Mouse (Mus musculus) ovary, postnatal 14 days (tissue): ENCODE measurements at regions not wholly inside any gene's neighbourhood (a gene's known extent, or its start where the extent isn't known, plus 50 kb on each side); places are given as distances from the start of the nearest gene placed in this dataset.
"Not testable (repeated sequence)": the region's sequence is repeated elsewhere in the genome, so short reads cannot be mapped to it uniquely, and the experiment has no call there.

Experiments used
- DNase-seq: peaks from one replicate; pipeline ENCODE4 v3.0.0; 2022; ENCODE audit warnings: low spot score

DNA sequence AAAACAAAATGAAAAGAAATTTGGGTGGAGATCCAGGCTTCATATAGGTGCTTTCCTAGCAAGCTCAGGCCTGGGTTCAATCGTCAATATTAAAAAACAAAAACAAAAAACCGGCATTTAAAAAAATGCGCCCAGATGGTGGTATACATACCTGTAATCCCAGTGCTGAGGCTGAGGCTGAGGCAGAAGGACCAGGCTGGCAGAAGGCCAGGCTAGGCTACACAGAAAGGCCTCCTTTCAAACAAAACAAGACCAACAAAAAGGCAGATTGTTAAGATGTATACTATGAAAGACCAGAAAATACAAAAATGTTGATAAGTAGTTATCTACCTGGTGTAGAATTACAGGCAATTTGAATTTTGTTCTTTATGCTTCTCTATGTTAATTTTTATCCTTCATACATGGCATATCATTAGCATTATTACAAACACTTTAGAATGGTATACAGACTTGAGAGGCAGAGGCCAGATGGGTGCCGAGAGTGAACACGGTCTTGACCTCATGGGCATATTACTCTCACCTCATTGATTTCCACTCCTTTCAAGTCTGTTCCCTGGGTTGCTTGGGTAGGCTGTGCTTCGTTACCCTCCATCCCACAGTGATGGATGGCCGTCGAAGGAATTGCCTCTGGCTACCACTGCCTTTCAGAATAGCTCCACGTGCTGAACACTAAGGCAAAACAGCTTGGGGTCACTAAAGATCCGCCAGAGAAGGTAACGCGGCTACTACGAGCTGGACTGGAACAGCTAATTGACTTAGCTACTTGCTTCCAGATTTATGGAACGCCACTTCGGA lies 339.6 kb upstream of the Gm6657 start:
- no peak for DNase-seq

DNA sequence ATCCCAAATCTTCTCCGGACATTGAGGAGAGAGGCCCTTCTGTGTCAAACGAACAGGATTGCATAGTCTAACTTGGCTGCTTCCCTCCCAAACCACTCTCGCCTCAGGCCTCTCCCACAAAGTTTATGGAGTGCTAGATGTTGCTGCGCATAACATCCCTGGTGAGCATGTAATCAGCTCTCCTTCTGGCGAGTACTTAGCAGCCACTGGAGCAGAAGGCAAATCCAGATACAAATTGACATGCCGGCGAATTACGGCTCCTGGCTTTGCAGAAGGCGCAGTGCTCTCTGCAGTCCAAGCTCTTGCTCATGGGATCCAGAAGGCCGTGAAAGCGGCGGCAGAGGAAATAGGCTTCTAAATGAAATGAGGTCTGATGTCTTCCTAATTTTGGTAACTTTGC lies 338.2 kb upstream of the Gm6657 start:
- no peak for DNase-seq

DNA sequence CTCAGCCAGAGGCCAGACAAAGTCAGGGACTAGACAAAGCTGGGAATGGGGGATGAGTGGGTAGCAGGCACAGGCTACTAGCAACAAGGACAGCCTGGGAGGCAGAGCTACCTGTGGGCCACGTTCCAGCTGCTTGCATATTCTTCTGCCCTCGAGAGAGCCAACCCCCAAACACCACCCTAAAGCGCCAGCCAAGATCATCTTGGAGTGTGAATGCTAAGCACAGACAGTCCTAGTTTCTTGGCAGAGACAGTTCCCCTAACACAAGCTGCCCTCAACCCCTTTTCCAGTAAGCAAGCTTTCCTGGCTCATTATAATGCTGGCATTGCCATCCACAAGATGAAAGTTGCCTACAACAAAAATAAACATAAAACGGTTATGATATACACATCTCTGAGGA lies 336.8 kb upstream of the Gm6657 start:
- no peak for DNase-seq

DNA sequence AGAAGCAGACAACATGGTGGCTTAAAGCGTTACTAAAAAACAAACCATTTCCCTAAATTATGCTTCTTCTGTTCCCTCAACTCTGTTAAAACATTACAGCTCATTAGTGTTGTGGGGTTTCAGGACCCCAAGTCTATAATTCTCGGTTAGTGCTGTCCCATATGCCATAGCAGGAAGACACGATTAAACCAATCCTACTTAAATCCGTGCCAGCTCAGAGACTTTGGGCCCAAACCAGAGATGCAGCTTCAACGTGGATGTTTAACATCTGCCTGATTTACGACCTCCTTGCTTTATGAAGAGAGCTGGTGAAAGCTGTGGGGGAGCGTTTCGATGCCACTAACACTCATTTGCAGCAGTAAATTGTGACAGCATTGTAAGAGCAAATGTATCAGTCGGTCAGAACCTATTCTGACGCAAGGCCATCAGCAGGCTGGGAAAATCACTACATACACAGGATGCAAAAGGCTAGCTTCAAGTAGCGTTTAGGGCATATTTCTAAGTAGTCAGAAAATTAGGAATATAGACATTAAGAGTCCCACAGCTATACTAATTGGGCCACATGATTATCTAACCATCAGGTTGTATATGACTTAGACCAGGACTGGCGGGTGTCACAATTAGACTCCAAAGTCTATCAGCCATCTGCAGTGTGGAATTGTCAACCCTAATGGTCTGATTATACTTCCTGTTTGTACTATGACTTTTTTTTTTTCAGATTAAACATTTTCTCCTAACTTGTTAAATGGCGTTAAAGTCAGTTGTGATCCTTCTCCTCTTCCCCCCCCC lies 333.1 kb upstream of the Gm6657 start:
- DNase-seq: no peak

DNA sequence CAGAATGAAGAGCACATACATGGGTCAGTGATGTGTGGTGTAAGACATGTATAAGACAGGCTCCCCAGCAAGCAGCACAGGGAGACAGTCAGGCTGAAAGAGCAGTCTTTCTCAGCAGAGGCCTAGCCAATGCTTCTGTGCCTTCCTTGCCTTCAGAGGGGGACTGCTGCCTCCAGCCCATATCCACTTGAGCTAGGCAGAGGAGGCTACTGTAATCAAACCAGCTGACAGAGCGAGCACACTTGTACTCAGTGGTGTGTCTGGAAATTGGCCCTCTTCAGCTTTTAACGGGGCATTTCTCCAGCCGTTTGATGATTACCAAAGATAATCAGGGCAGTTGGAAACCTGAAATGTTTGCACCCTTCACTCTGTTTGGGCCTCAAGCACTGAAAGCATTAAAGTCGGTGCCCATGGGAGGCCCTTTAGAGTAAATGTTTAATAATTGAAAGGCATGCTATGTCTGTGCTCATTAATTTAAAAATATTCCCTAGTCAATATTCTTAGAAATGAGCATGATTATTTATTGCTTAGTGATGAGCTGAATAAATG lies 326.0 kb upstream of the Gm6657 start:
- DNase-seq: no peak

DNA sequence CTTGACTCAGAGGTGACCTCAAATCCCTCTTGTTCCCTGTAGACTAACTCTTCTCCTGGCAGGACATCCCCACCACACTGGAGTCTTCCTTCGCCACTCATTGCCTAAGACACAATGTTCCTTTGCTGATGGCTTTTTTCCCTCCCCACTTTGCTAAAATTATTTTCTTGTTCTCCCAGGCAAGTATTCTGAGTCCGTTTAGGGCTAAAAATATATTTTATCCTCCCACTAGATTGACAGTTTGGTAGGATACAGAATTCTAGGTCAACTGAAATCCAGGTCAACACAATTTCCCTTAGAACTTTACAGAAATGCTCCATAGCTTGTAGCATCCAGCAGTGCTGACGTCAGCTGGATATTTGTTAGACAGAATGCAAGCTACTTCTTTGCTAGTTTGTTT lies 324.7 kb upstream of the Gm6657 start:
- no peak for DNase-seq

DNA sequence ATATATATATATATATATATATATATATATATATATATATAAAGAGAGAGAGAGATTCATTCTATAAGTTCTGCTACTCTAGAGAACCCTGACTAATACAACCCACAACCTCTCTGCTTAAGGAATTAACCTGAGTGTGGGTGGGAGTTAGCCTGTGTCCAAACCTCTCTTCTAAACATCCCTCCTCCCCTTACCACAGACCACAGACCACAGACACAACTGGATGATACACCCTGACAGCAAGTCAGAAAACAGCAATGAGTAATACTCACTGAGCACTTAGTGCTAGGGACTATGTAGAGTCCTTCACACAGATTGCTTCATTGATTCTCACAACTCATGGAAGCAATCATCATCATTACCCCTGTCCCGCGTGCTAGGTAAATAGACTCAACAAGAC lies 306.7 kb upstream of the Gm6657 start:
- no peak for DNase-seq

DNA sequence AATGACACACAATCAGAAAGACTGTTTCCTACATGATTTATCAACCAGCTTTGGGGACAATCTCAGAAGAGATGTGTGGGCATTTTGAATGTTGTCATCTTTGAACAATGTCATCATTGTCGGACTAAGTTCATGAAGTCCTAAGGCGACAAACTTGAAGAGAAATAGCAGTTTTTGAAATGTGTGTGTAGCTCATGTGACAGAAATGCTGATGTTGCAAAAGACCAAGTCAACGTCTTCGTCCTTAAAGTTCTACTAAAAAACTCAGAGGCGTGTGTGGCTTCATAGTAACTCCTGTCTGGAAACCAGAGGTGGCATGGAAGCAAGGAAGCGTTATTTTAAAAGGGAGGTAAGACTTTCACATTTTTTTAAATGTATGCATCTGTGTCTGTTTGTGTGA lies 302.6 kb upstream of the Gm6657 start:
- no peak for DNase-seq

DNA sequence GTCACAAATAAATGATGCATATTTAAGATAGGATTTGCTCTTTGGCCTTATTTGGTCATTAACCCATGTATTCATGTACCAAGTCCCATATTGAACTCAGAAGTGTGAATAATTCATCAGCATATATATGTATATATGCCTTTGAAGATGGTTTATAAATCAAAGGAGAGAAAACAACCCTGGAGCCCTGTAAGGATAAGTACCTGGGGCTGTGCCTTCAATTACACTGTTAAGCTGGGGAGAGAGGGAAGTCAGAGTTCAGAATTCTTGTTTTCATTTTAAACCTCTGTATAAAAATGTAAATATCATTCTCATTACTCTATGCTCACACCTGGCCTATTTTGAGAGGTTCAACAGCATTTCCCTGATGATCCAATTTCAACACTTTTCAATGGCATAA lies 299.8 kb upstream of the Gm6657 start:
- no peak for DNase-seq

DNA sequence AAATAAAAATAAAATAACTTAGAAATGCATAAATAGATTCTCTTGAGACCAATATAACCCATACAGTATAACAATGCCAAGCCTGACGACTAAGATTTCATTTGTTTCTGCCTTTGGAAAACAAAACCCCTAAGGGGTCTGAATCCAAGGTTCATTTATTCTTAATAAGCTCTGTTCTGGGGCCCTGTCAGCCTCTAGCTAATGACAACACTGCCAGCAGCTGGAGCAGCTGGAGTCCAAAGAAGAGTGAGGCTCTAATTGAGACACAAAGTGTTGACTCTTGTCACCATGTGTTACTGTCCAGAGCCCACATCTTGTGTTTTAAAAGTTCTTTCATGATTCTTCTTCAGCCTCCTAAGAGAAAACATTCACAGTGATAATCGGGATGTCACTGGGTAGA lies 298.5 kb upstream of the Gm6657 start:
- no peak for DNase-seq

DNA sequence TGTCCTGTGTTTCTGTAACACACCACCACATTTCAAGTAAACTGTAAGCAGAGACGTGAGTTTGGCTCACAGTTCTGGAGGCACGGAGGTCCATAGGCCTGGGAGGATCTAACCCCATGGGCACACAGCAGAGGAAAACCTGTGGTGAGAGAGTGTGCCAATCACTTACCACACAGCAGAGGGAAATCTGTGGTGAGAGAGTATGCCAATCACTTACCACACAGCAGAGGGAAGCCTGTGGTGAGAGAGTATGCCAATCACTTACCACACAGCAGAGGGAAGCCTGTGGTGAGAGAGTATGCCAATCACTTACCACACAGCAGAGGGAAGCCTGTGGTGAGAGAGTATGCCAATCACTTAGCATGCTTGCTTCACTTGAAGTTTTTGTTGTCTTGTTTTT lies 295.1 kb upstream of the Gm6657 start:
- DNase-seq: not testable (repeated sequence)

DNA sequence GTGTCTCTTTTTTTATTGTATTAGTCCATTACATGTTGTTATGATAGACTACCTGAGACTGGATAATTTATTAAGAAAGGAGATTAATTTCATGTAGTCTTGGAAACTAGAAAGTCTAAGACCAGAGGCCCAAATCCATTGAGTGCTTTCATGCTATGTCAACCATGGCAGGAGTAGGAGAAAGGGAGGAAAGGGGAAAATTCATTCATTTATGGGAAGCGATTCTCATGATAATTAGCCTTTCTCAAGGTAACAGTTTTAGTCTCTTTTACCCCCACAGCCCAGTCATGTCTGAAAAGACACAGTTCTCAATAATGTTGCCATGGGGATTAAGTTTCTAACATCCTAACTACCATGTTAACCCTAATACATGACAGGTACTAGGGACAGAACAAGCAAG lies 292.8 kb upstream of the Gm6657 start:
- DNase-seq: no peak

DNA sequence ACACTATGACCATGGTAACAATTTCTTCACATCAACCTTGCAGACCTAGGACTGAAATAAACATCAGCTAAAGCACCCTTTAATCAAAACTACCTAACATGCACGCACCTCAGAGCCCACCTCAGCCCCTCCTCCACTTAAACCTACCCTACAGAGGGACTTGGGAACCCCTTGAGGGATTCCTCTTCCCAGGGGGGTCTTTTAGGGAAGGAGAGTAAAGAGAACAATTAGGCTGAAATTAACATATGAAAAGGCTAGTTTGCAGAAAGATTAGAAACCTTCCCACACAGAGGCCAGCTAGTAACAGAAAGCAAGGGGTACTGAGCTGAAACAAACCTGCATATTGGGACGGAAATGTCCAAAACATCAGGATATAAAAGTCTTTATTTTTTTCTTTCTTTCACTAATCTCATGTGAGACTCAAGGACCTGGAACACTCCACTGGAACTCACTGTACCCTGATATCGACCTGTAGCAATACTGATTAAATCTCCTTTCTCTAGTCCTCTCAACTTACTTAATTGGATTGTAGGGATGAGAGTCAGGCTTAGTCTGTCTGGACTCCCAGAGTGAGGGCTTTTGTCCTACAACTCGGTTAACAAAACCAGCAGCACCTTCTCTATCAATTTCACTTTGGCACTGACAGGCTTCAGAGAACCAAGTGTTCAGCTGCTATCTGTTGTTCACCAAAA lies 281.0 kb upstream of the Gm6657 start:
- DNase-seq: no peak

DNA sequence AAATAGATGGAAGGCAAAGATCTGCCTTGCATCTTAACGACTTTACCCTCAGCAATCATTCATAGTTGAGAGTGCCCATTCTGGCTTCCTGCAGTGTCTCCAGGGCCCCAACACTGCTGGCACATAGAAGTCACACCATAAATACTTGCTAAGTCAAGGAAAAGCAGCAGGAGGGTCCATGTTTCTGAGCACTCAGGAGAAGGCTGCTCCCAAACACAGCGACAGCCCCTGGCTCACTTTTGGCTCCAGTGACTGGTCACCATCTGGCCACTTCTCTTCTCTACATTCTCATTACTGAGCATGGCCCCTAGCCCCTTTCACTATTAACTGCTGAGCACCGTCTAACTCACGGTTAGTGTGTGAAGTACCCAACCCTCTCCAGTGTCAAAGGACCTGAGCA lies 265.3 kb upstream of the Gm6657 start:
- DNase-seq: no peak

DNA sequence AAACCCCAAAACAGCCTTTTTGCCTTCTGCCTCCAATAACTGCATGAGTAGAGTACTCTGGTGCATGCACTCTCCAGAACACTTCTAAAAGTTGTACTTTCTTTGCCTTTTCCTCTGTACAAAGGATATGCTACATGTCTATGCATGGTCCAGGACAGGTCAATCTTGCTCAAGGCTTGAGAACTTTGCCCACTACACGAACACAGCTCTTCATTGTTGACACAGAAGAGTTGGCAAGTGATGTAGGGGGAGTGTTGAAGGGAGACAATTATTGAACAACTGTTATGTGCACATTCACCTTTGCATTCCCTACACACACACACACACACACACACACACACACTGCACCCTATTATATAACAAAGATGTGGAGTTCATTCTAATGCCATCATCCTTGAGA lies 264.5 kb upstream of the Gm6657 start:
- no peak for DNase-seq

DNA sequence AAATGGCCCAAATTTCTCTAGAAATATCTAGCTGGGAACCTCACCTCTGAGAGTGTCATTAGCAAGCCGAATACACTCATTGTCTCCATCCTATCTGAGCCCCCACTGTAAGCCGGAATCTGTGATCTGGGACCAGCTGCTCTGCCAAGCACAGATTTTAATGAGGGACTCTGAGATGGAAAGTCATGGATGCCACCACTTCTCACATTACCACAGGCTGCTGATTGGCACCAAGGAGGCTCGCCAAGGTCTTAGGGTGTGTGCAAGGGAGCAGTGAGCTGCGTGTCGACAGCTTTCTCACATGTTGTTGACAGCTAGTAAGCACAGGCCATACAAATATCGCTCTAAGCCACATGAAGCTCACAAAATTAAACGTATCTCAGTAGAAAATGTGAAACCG lies 250.1 kb upstream of the Gm6657 start:
- DNase-seq: no peak

DNA sequence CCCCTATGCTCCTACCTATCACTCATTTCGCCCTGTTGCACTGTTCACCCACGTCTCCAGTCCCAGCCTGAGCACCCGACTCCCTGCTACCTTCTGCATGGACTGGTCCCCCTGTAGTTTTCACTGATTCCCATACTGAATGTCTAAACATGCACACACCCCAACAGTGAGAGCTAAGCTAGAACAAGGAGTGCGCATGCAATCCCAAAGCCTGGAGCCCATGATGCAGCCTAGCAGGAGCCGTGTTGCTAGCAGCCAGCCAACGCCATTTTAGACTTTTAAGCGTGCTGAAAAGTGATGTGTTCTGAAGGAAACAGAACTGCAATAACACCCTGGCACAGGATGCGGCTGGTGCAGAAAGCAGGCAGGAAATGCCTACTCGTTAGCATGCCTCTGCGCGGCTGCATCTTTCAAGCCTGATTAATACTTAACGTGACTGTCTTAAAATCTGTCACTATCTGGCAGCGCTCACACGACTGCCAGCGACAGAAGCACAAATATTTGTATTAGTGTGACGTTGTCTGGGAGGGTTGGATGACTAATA lies 244.5 kb upstream of the Gm6657 start:
- no peak for DNase-seq

DNA sequence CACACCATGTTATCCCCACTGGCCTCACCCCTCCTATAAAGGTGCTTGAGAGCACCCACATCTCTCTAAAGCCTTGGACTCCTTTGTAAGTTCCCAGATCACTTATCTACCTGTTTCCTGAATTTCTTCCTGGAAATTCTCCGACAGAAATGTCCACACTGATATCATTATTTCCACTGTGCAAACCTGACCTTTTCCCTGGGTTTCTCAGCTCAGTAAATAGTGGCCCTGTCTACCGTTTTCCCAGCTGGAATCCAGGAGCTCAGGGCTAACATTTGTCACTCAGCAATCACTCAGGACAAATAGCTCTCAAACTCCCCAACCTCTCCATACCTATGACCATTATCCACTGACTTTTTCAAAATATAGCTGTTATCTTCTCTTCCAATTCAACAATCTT lies 241.6 kb upstream of the Gm6657 start:
- DNase-seq: no peak

DNA sequence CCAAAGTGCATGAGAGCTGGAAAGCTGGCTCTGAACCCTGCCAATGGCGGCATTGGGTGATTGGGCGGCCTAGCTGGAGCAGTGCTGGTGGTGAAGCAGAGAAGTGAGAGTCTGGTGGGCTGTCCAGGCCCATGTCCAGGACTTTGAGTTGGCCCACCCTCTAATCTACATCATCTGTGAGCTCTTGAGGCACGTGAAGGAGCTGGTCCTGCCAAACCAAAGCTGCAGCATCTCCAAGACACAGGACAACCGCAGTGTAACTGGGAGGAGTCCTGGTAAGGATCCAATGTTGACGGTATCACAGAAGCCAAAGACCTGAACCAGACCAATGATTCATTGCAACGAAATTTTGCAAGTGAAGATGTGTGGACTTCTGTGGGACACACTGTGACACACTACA lies 231.4 kb upstream of the Gm6657 start:
- no peak for DNase-seq

DNA sequence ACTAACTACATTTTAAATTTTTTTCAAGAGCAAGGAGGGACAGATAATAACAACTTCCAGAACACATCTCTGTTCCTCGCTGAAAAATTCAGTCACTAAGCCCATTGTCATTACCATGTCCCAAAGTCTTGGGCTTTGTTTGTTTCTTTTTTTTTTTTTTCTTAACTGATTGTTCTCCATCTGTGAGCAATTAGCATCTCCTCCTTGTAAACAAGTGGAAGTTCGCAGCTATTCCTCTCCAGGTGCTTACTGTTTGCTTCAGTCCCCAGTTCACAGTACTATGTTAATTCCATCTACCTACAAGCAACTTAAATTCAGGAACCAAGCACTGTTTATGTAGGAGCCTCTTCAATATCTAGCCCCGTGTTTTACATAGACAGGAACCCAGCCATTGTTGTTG lies 225.5 kb upstream of the Gm6657 start:
- DNase-seq: no peak

DNA sequence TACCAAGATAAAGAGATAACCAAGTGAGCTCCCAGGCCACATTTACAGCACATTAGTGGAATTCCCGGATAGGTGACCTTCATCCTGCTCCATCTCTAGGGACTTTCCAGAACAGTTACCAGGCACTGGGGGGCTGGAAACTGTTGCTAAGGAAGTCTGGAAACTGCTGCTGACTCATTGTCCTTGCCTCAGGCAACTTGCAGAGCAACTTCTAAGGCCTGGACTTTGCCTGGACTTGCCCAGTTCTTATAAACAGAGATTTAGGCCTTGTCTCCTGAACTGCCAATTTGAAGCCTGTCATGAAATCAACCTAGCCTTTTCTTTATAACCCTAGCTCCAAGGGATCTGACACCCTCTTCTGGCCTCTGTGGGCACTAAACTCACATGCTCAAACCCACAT lies 224.0 kb upstream of the Gm6657 start:
- no peak for DNase-seq

DNA sequence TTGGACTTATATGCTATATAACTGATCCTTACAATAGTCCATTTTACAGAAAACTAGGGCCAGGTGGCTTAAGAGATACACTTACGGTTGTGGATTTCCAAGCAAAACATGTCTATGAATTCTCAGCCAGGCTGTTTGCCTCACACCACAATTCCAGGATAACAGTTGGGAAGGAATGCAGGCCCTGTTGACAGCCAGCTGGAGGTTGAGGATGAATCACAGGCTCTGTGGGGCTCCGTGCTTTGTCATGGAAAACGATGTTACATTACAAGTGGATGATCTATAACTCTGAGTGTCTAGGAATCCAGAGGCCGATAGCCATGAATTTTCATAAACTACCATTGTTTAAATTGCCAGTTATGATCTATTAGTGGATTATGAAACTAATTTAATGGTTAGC lies 221.9 kb upstream of the Gm6657 start:
- no peak for DNase-seq

DNA sequence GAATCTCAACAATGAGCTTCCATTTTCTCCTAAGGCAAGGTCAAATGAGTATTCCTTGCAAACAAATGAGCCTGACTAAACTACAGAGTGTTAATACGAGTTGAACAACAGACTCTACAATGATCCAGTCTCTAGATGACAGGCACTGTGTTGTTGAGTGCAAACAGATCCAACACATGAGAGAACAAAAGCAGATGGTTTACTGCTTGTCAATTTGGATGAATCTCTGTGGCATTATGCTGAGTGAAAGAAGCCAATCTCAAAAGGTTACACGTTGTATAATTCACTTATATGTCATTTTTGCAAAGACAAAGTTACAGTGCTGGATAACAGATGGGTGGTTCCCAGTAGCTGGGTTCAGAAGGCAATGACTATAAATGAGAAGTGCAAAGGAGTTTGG lies 217.1 kb upstream of the Gm6657 start:
- no peak for DNase-seq
